Mouse (Mus musculus): ENCODE results near the gene Mafk. TPM values are rescaled to one million over a fixed set of nuclear protein-coding genes. Genes with fewer than 3 reads are reported as not detected.

Mafk gene
- total and polyA plus RNA-seq, 3 experiments = 23.6 to 34.1 (median 33.2) TPM

DNA sequence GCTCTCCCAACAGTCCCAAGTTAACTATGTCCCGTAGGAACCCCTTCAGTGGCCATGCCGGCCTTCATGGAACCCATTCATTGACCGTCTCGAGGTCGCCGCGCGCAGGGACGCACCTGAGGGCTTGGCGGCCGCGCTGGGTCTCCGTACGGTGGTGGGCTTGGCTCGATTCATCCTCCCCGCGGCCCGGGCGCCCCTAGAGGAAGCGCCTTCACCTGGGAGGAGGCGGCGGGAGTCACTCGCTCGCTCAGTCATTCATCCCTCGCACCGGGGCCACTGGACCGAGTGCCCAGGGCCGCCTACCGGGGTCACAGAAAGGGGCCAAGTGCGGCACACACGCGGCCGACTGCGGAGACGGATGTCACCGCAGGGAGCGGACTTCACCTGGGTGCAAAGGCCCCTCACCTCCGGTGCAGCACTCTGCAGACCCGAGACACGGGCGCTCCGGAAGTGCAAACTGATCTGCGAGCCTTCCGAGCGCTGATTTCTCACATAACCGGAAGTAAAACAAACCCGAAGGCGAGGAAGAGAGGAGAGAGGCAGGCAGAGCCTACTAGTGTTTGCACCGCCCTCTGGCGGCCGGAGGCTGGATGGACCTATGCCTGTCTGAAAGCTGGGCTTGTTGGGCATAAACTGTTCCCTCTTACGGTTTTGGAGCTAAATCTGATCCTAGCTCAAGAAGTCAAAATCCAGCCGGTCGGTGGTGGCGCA is 15.9 kb upstream of the Mafk start, which contains the start of gene Ints1:
TSS of gene Ints1 (minus strand) at position 459 of the 711 bp plus-strand sequence.
- Histone ChIP-seq H3K27me3 (ENCODE audit: control insufficient read depth, insufficient read depth, low read length) (no peaks in the 10 kb centered on the region), H3K36me3 (ENCODE audit: control insufficient read depth, insufficient read depth, low read length) (no peaks in the 10 kb centered on the region), H3K79me2 (replicated peaks; ENCODE audit: control insufficient read depth, insufficient read depth, low read length) (no peaks in the 10 kb centered on the region), H3K9ac (ENCODE audit: low read depth, low read length) (peak within 1 kb of the TSS; percentile 78), H3K4me1 (ENCODE audit: control insufficient read depth, insufficient read depth, low read length) (no peaks in the 10 kb centered on the region), H3K27ac (peak within 1 kb of the TSS; percentile 77), H3K4me3 (peak within 1 kb of the TSS; percentile 63)
- intact Hi-C loops (cut with DNase I) = loop anchor here (2.0 kb wide), 2 partner anchors 15 to 51 kb away; partner anchors contain the start of genes Gm26938, Mafk and Psmg3
- under 1% methylated on average over 55 of the region's 55 CpGs for WGBS
- TF ChIP-seq POLR2A (IDR thresholded peaks at IDR 0.05; ENCODE audit: insufficient read depth, low read depth, low read length) (peak; percentile 72), CTCF (IDR thresholded peaks at IDR 0.05) (peak; percentile 99), EP300 (IDR thresholded peaks at IDR 0.05; ENCODE audit: insufficient read depth, low read depth, low read length) (peak; percentile 95)
- DNase-seq = peak; percentile 93 to 95

DNA sequence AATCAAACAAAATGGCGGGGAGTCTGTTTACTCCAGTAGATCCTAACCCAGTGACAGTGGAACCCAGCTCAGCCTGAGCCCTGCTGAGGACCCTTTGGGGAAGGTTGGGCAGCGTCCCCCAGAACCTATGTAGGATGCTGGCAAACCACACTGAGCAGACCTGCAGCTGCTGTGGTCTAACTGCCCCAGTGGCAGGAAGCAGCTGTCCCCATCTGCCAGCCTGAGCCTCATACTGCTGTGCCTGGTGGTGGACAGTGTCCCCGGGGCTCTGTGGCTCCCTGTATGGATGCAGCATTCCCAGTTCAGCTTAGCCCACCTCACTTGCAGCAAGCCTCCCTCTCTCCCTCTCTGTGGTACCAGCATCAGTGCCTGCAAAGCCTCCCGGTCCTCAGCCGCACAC is 14.3 kb upstream of the Mafk start:
- H3K36me3 ChIP-seq (ENCODE audit: control insufficient read depth, insufficient read depth, low read length) = no peaks in the 10 kb centered on the region

DNA sequence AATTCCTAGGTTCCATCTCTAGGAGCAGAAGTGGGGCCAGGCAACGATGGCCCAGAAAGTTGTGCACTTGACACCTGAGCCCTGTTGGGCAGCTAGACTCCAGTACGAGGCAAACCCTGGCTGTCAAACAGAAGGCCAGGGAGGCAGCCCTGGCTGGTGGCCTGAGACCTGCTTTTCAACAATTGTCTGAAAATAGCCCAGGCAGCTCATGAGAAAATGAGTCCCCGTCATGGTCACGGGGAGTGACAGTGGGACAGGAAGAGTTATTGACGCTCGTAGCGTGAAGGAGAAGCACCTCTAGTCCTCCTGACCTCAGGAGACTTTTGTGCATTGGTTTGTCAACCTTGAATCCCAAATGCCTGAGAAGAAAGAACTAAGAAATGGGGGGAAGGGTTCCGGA is 9.9 kb upstream of the Mafk start:
- DNase-seq = peak; percentile 57 to 72
- 53% methylated on average over 8 of the region's 8 CpGs for WGBS
- Histone ChIP-seq H3K27me3 (ENCODE audit: control insufficient read depth, insufficient read depth, low read length) (no peaks in the 10 kb centered on the region), H3K27ac (peak overlapping the region; percentile 64), H3K79me2 (replicated peaks; ENCODE audit: control insufficient read depth, insufficient read depth, low read length) (no peaks in the 10 kb centered on the region), H3K36me3 (ENCODE audit: control insufficient read depth, insufficient read depth, low read length) (no peaks in the 10 kb centered on the region), H3K9ac (ENCODE audit: low read depth, low read length) (no peak overlapping the region), H3K4me1 (ENCODE audit: control insufficient read depth, insufficient read depth, low read length) (no peaks in the 10 kb centered on the region), H3K4me3 (no peak overlapping the region)
- intact Hi-C loops (cut with DNase I) = loop anchor here (2.0 kb wide), 1 partner anchor 21 kb away; no protein-coding TSS in a partner anchor
- TF ChIP-seq EP300 (IDR thresholded peaks at IDR 0.05; ENCODE audit: insufficient read depth, low read depth, low read length) (0 out of 2 replicates have a peak, but pooled peaks have one; percentile 50), POLR2A (IDR thresholded peaks at IDR 0.05; ENCODE audit: insufficient read depth, low read depth, low read length) (no peak), CTCF (IDR thresholded peaks at IDR 0.05) (no peak)

More for the DNA sequence above, 14.3 kb upstream of the Mafk start:
- no peak overlapping the region for H3K4me3 ChIP-seq
- WGBS = 72% methylated on average over 5 of the region's 5 CpGs
- intact Hi-C loops (cut with DNase I) = loop anchor here (2.0 kb wide), 1 partner anchor 40 kb away; no protein-coding TSS in a partner anchor
- H3K4me1 ChIP-seq (ENCODE audit: control insufficient read depth, insufficient read depth, low read length) = no peaks in the 10 kb centered on the region
- no peak for DNase-seq
- no peak overlapping the region for H3K9ac ChIP-seq (ENCODE audit: low read depth, low read length)
- H3K27ac ChIP-seq = no peak overlapping the region
- no peaks in the 10 kb centered on the region for H3K27me3 ChIP-seq (ENCODE audit: control insufficient read depth, insufficient read depth, low read length)
- TF ChIP-seq POLR2A (IDR thresholded peaks at IDR 0.05; ENCODE audit: insufficient read depth, low read depth, low read length) (no peak), EP300 (IDR thresholded peaks at IDR 0.05; ENCODE audit: insufficient read depth, low read depth, low read length) (no peak), CTCF (IDR thresholded peaks at IDR 0.05) (no peak)
- no peaks in the 10 kb centered on the region for H3K79me2 ChIP-seq (replicated peaks; ENCODE audit: control insufficient read depth, insufficient read depth, low read length)

DNA sequence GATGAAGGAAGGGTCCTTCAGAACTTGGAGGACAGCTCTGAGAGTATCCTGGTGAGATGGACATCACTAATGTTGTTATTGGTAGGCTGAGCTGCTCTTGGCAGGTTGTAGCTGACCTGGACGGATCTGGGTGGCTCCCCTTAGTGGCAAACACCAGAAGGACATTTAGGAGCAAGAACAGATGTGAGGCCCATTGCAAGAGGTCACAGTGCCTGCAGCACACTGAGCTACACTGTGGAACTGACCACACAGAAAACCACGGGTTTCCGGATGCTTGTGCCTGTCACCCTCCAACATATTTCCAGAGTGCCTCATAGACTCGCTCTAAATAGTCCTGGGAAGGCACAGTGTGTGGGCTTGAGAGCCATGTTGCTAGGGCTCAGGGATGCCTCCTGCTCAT is 1.8 kb upstream of the Mafk start:
- no peaks in the 10 kb centered on the region for H3K79me2 ChIP-seq (replicated peaks; ENCODE audit: control insufficient read depth, insufficient read depth, low read length)
- no peak overlapping the region for H3K27ac ChIP-seq
- no peaks in the 10 kb centered on the region for H3K27me3 ChIP-seq (ENCODE audit: control insufficient read depth, insufficient read depth, low read length)
- no peak for DNase-seq
- no peak overlapping the region for H3K4me3 ChIP-seq
- H3K4me1 ChIP-seq (ENCODE audit: control insufficient read depth, insufficient read depth, low read length) = peaks cover 12% of the 10 kb centered on the region
- H3K36me3 ChIP-seq (ENCODE audit: control insufficient read depth, insufficient read depth, low read length) = no peaks in the 10 kb centered on the region
- no peak overlapping the region for H3K9ac ChIP-seq (ENCODE audit: low read depth, low read length)
- WGBS = 47% methylated on average over 4 of the region's 4 CpGs
- TF ChIP-seq POLR2A (IDR thresholded peaks at IDR 0.05; ENCODE audit: insufficient read depth, low read depth, low read length) (no peak), CTCF (IDR thresholded peaks at IDR 0.05) (peak; percentile 33; the same call in 1 of the 2 replicates)
- intact Hi-C loops (cut with DNase I) = no loop called here

DNA sequence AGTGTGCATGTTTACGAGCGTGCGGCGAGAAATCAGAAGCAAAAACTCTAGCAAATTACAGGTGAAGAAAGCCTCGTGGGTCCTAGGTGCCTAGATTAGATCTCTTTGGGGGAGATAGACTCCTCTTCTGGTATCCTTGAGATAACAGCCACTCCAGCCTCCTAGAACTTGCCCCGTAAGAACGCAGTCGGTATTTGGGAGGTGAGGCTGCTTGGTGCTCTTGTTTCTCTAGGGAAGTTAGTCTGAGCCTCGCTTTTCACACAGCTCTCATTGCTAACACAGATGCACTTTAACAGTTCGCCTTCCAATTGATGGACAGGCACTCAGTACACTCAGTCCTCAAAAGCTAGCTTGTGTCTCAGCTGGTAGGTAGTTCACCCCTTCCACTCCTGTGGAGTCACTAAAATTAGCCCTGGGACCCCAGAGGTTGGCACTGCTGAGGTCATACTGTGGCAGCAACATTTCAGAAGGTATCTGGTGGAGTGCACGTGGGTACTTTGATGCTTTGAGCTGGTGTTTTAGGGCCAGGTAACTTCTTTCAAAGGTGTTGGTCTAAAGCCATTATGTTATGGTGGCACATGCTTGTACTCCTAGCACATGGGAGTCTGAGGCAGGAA is 954 bp downstream of the Mafk start:
- 4% methylated on average over 11 of the region's 11 CpGs for WGBS
- no peaks in the 10 kb centered on the region; the same call in 1 of the 2 replicates for H3K36me3 ChIP-seq (ENCODE audit: control insufficient read depth, insufficient read depth, low read length)
- H3K4me3 ChIP-seq = peak overlapping the region; percentile 93
- H3K27me3 ChIP-seq (ENCODE audit: control insufficient read depth, insufficient read depth, low read length) = no peaks in the 10 kb centered on the region
- DNase-seq = peak in 1 of 2 experiments; percentile 54
- peak overlapping the region; percentile 90 for H3K9ac ChIP-seq (ENCODE audit: low read depth, low read length)
- H3K79me2 ChIP-seq (replicated peaks; ENCODE audit: control insufficient read depth, insufficient read depth, low read length) = peaks cover 2% of the 10 kb centered on the region; the same call in 1 of the 2 replicates
- peaks cover 34% of the 10 kb centered on the region for H3K4me1 ChIP-seq (ENCODE audit: control insufficient read depth, insufficient read depth, low read length)
- intact Hi-C loops (cut with DNase I) = loop anchor here (10.0 kb wide), 1 partner anchor 407 kb away; no protein-coding TSS in a partner anchor
- TF ChIP-seq POLR2A (IDR thresholded peaks at IDR 0.05; ENCODE audit: insufficient read depth, low read depth, low read length) (no peak), EP300 (IDR thresholded peaks at IDR 0.05; ENCODE audit: insufficient read depth, low read depth, low read length) (no peak)
- peak overlapping the region; percentile 99 for H3K27ac ChIP-seq
